Mouse (Mus musculus) T-helper 17 cell (primary cell): Measurements from ENCODE around the gene Fbxo44.
"Not testable (repeated sequence)": the region's sequence is repeated elsewhere in the genome, so short reads cannot be mapped to it uniquely, and the experiment has no call there.

ENCODE experiments used
- in situ Hi-C, 2 experiments: fragments of 300-600 bp; cut with MboI, MseI; formaldehyde crosslinking; loops; 1 replicate in 1 of 2; 2 replicates in 1 of 2; pipeline ENCODE4 v1.15.1; 2025; ENCODE audit warnings: high pct_unique_total_duplicates in 2 of 2

Gene Fbxo44

GRCm38 (mm10) chr4:148160436-148161390 lies at the start of gene Fbxo44, which contains the start of gene Fbxo2:
Fbxo44 (minus strand) TSS chr4:148160482.
Fbxo2 (plus strand) TSS chr4:148160621.
- in situ Hi-C loops, result loop anchor here (5.0 to 10.0 kb wide), 3 partner anchors 46 to 442 kb away; partner anchors contain the start of genes Masp2 (in 1 of the 2) and Srm (in 1 of the 2)

- in situ Hi-C loops, result loop anchor here in 1 of 2 experiments (5.0 kb wide), 1 partner anchor 223 kb away; no protein-coding TSS in a partner anchor
Observed at GRCm38 (mm10) chr4:148204873-148205232, 44.6 kb upstream of the Fbxo44 start.

- in situ Hi-C loops, result loop anchor here in 1 of 2 experiments (5.0 kb wide), 1 partner anchor 222 kb away; no protein-coding TSS in a partner anchor
Observed at GRCm38 (mm10) chr4:148204061-148204872, 44.0 kb upstream of the Fbxo44 start.

- in situ Hi-C loops, result loop anchor here in 1 of 2 experiments (5.0 kb wide), 1 partner anchor 221 kb away; no protein-coding TSS in a partner anchor
Observed at GRCm38 (mm10) chr4:148203557-148203956, 43.3 kb upstream of the Fbxo44 start.

- in situ Hi-C loops, result no loop called here
Observed at GRCm38 (mm10) chr4:148198721-148199120, 38.4 kb upstream of the Fbxo44 start.

GRCm38 (mm10) chr4:148194400-148194799 lies 34.1 kb upstream of the Fbxo44 start:
- in situ Hi-C loops, result no loop called here

GRCm38 (mm10) chr4:148192707-148193245 lies 32.5 kb upstream of the Fbxo44 start:
- in situ Hi-C loops, result no loop called here

GRCm38 (mm10) chr4:148188767-148189166 lies 28.5 kb upstream of the Fbxo44 start:
- in situ Hi-C loops, result not testable (repeated sequence)

GRCm38 (mm10) chr4:148185819-148186218 lies 25.5 kb upstream of the Fbxo44 start:
- in situ Hi-C loops, result no loop called here

GRCm38 (mm10) chr4:148184564-148184963 lies 24.3 kb upstream of the Fbxo44 start:
- in situ Hi-C loops, result no loop called here

- in situ Hi-C loops, result no loop called here
Observed at GRCm38 (mm10) chr4:148182363-148182762, 22.1 kb upstream of the Fbxo44 start.

- in situ Hi-C loops, result no loop called here
Observed at GRCm38 (mm10) chr4:148181483-148181882, 21.2 kb upstream of the Fbxo44 start.

- in situ Hi-C loops, result no loop called here
Observed at GRCm38 (mm10) chr4:148177716-148178115, 17.4 kb upstream of the Fbxo44 start.

GRCm38 (mm10) chr4:148176603-148177002 lies 16.3 kb upstream of the Fbxo44 start:
- in situ Hi-C loops, result not testable (repeated sequence)

GRCm38 (mm10) chr4:148174495-148174862 lies 14.2 kb upstream of the Fbxo44 start:
- in situ Hi-C loops, result loop anchor here in 1 of 2 experiments (5.0 kb wide), 1 partner anchor 213 kb away; no protein-coding TSS in a partner anchor

- in situ Hi-C loops, result loop anchor here in 1 of 2 experiments (5.0 kb wide), 1 partner anchor 213 kb away; no protein-coding TSS in a partner anchor
Observed at GRCm38 (mm10) chr4:148173811-148174494, 13.7 kb upstream of the Fbxo44 start.

GRCm38 (mm10) chr4:148171261-148171660 lies 11.0 kb upstream of the Fbxo44 start:
- in situ Hi-C loops, result loop anchor here in 1 of 2 experiments (5.0 kb wide), 1 partner anchor 216 kb away; no protein-coding TSS in a partner anchor

GRCm38 (mm10) chr4:148170842-148171241 lies 10.6 kb upstream of the Fbxo44 start:
- in situ Hi-C loops, result loop anchor here in 1 of 2 experiments (5.0 kb wide), 1 partner anchor 216 kb away; no protein-coding TSS in a partner anchor

- in situ Hi-C loops, result loop anchor here (5.0 to 10.0 kb wide), 2 partner anchors 55 to 57 kb away; no protein-coding TSS in a partner anchor
Observed at GRCm38 (mm10) chr4:148169586-148169985, 9.3 kb upstream of the Fbxo44 start.

GRCm38 (mm10) chr4:148168287-148168686 lies 8.0 kb upstream of the Fbxo44 start:
- in situ Hi-C loops, result loop anchor here (5.0 to 10.0 kb wide), 2 partner anchors 53 to 56 kb away; no protein-coding TSS in a partner anchor
